Mouse (Mus musculus): Measurements from ENCODE around the gene B3gnt3.

GRCm38 (mm10) chr8:71707874-71708273 is 6.3 kb upstream of the B3gnt3 start:
- no peak for TF ChIP-seq POLR2A (IDR thresholded peaks at IDR 0.05; ENCODE audit: borderline replicate concordance, insufficient read depth, low read length)
- TF ChIP-seq CTCF (IDR thresholded peaks at IDR 0.05; ENCODE audit: borderline replicate concordance, insufficient read depth, low read depth, low read length) = peak; percentile 65

Data from cerebellum, adult 2 months (tissue).